Mouse (Mus musculus): Measurements from ENCODE around the gene Nde1.

The Nde1 gene

GRCm38 (mm10) chr16:14160941-14161340 lies 2.1 kb upstream of the Nde1 start:
- no peak for DNase-seq (ENCODE audit: low read depth, low spot score)

GRCm38 (mm10) chr16:14163731-14164130 lies 656 bp downstream of the Nde1 start:
- DNase-seq (ENCODE audit: low read depth, low spot score): no peak

DNA sequence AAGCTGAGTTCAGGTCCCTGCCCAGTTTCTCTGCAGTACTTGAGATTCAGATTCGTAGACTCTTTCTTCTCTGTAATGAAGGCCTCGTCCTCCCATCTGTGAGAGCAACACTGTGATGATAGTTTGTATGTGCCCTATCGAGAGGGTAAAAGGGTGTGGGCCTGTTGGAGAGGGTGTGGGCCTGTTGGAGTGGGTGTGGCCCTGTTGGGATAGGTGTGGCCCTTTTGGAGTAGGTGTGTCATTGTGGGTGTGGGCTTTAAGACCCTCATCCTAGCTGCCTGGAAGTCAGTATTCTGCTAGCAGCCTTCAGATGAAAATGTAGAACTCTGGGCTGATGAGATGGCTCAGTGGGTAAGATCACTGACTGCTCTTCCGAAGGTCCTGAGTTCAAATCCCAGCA lies 3.4 kb downstream of the Nde1 start:
- DNase-seq (ENCODE audit: low read depth, low spot score): no peak

DNA sequence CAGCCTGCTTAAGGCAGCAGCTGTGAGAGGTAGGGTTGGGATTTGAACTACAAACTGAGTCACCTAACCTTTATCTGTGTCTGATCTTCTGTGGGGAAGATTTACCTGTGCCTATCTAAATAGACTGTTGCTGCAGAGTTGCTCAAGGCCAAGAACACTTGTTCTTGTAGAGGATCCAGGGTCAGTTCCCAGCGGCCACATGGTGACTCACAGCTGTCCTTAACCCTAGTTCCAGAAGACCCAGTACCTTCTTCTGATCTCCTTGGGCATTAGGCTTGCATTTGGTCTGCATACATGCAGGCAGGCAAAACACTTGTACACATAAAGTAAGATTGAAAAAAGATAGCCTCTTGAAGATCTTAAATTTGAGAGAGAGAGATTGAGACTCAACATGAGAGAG lies 6.6 kb downstream of the Nde1 start:
- no peak for DNase-seq (ENCODE audit: low read depth, low spot score)

- no peak for DNase-seq (ENCODE audit: low read depth, low spot score)
Measured at GRCm38 (mm10) chr16:14178041-14178440, 15.0 kb downstream of the Nde1 start.

DNA sequence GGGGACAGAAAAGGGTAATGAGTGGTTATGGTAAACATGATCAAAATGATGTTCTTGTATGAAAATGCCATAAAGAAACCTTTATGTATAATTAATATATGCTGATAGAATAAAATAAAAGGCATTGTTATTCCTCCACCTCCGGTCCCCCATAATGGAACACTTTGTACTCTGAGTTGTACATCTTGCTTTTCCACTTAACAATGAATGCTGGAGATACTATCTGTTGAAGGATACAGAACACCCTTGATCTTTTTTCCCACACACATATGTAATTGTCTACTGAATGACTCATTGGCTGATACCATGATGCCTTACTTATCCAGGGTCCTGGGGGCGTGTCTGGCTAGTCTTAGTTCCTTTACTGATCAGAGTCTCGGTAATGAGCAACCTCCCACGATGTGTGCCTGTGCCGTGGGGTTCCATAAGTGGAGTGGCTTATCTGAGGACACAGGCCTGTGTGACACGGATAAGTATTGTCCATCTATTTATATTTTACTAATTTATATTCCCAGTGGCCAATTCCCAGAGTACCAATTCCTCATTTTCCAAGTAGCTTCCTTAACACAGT lies 17.2 kb downstream of the Nde1 start:
- DNase-seq (ENCODE audit: low read depth, low spot score): no peak

- DNase-seq (ENCODE audit: low read depth, low spot score): no peak
Measured at GRCm38 (mm10) chr16:14182360-14182759, 19.3 kb downstream of the Nde1 start.

DNA sequence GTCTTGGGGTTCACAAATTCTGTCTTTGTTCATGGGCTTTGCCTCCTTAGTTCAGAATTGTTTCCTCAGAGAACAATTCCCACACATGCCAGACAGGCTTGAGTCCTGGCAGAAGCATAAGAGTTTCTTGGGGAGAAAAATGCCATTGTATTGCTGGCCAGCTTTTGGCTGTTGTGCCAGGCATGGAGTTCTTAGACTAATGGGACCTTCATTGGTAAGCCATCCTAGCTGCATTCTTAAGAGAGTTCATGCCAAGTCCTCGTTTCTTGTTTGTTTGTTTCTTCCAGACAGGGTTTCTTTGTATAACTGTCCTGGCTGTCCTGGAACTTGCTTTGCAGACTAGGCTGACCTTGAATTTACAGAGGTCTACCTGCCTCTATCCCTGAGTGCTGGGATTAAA lies 20.8 kb downstream of the Nde1 start:
- DNase-seq (ENCODE audit: low read depth, low spot score): no peak

DNA sequence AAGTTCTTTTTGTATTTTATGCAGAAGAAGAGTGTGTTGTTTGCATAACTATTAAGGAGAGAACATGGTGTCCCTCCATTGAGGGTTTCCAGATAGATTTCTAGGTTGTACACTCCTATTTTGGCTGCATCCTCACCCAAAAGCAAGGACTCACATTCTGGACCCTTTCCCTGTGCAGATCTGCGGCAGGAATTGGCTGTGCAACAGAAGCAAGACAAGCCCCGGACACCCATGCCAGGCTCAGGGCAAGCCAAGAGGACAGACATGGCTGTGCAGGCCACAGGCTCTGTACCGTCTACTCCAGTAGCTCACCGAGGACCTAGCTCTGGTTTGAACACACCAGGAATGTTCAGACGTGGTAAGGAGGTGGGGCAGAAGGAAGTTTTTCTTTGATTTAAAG lies 22.4 kb downstream of the Nde1 start:
- DNase-seq (ENCODE audit: low read depth, low spot score): no peak

- DNase-seq (ENCODE audit: low read depth, low spot score): no peak
Measured at GRCm38 (mm10) chr16:14194164-14194950, 31.3 kb downstream of the Nde1 start.

DNA sequence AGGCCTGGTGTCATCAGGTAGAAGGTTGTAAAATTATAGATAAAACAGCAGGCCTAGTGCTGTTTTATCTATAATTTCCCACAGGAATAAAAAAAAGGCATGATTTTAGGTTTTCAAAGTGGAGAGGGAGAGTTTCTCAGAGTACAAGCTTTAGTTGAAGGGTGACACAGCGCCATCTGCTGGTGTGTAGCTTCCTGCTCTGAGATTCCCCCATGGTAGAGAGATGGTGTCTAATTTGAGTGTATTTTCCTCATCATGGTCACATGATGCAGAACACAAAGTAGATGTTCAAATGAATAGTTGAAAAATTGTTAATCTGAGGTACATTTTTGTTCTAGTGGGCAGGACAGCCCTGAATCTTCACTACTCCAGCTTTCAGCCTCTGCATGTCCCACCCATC lies 32.4 kb downstream of the Nde1 start:
- DNase-seq (ENCODE audit: low read depth, low spot score): peak; percentile 17

GRCm38 (mm10) chr16:14198798-14199197 lies 35.7 kb downstream of the Nde1 start:
- DNase-seq (ENCODE audit: low read depth, low spot score): no peak

- no peak for DNase-seq (ENCODE audit: low read depth, low spot score)
Measured at GRCm38 (mm10) chr16:14215156-14215555, 52.1 kb downstream of the Nde1 start.

- DNase-seq (ENCODE audit: low read depth, low spot score): peak; percentile 53
Measured at GRCm38 (mm10) chr16:14237100-14237723, 74.1 kb downstream of the Nde1 start.

DNA sequence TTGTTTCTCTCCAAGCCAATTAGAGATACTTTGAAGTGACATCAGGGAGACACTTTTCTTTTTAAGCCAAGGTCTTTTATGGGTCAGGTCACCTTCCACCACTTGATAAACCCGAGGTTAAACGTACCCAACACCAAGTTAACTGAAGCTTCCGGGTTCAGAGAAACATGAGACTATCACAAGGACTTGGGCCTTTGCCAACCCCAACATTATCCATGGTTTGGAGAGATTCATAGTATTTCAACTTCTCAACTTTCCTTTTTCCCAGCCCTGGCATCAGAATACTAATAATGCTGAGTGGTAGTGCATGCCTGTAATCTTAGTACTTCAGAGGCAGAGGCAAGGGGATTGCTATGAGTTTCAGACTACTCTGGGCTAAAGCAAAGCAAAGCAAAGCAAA lies 79.0 kb downstream of the Nde1 start:
- no peak for DNase-seq (ENCODE audit: low read depth, low spot score)

Data from retina, postnatal 7 days (tissue).